ENCODE assay signal across 9 mouse cellular contexts in genomic region chr7:101378285-101378684, GRCm38 (mm10). TPM values are rescaled to one million over a fixed set of nuclear protein-coding genes. Genes with fewer than 3 reads are reported as not detected.
A peak's percentile ranks its signal among the peaks of the same experiment; 100 is the strongest.
DNase-seq lines count a peak whose midpoint lies in the region; ATAC-seq and TF ChIP-seq lines count a peak whose summit lies in the region.
"Had no signal": no experiment of that assay in that cellular context is flagged by ENCODE, and none has a peak within 500 bp of the region (broad histone marks: within the 10 kb centered on the region; RNA-seq: fewer than 3 reads in every experiment).

No protein-coding gene starts in this region.

- TF ChIP-seq EP300 in heart, adult 2 months (IDR thresholded peaks at IDR 0.05; ENCODE audit: insufficient read depth, low read depth, low read length) = no peak
- no peak for TF ChIP-seq EP300 in stomach, postnatal 0 days (optimal IDR thresholded peaks at IDR 0.05)

- no peaks in the 10 kb centered on the region for H3K79me2 ChIP-seq in heart, adult 2 months (replicated peaks; ENCODE audit: control insufficient read depth, insufficient read depth, low read length)

- peaks cover 7% of the 10 kb centered on the region for H3K4me1 ChIP-seq in heart, adult 2 months (ENCODE audit: control insufficient read depth, insufficient read depth, low read length)
- peaks cover 26% of the 10 kb centered on the region for H3K4me1 ChIP-seq in midbrain, embryonic 10.5 days
- no peaks in the 10 kb centered on the region for H3K4me1 ChIP-seq in midbrain, embryonic 14.5 days (ENCODE audit: control insufficient read depth, insufficient read depth, low read length)
- H3K4me1 ChIP-seq in limb, embryonic 13.5 days = peaks cover 20% of the 10 kb centered on the region
- H3K4me1 ChIP-seq in stomach, postnatal 0 days (replicated peaks; ENCODE audit: control insufficient read depth, insufficient read depth) = no peaks in the 10 kb centered on the region

- no peak for ATAC-seq in midbrain, embryonic 14.5 days (ENCODE audit: low FRiP score, low TSS enrichment)
- ATAC-seq in limb, embryonic 13.5 days (ENCODE audit: low FRiP score, low read depth) = no peak
- peak; percentile 11; the same call in 1 of the 2 replicates for ATAC-seq in stomach, postnatal 0 days (ENCODE audit: low FRiP score, low TSS enrichment)

- peak overlapping the region; percentile 33 for H3K9ac ChIP-seq in heart, adult 2 months (ENCODE audit: low read depth, low read length)
- no peak overlapping the region for H3K9ac ChIP-seq in midbrain, embryonic 14.5 days (replicated peaks; ENCODE audit: low read length)
- peak overlapping the region; percentile 39; the same call in 1 of the 2 replicates for H3K9ac ChIP-seq in limb, embryonic 13.5 days
- peak overlapping the region; percentile 74 for H3K9ac ChIP-seq in stomach, postnatal 0 days (ENCODE audit: low read length)
- H3K9ac ChIP-seq: midbrain, embryonic 12.5 days had no signal

- TF ChIP-seq CTCF in heart, adult 2 months (IDR thresholded peaks at IDR 0.05) = no peak
- no peak for TF ChIP-seq CTCF in stomach, postnatal 0 days (IDR thresholded peaks at IDR 0.05; ENCODE audit: low read depth)

- H3K4me2 ChIP-seq in midbrain, embryonic 14.5 days (ENCODE audit: low read length) = no peak overlapping the region; the same call in 1 of the 2 replicates
- peak overlapping the region; percentile 48 for H3K4me2 ChIP-seq in limb, embryonic 13.5 days (replicated peaks)
- peak overlapping the region; percentile 71 for H3K4me2 ChIP-seq in stomach, postnatal 0 days (replicated peaks; ENCODE audit: low read depth)

- WGBS in heart, adult 2 months = 40% methylated on average over 3 of the region's 3 CpGs
- 56% methylated on average over 3 of the region's 3 CpGs for WGBS in midbrain, embryonic 10.5 days
- 53% methylated on average over 3 of the region's 3 CpGs for WGBS in midbrain, embryonic 14.5 days
- WGBS in limb, embryonic 13.5 days = 52% methylated on average over 3 of the region's 3 CpGs
- WGBS in stomach, postnatal 0 days = 29% methylated on average over 3 of the region's 3 CpGs

- DNase-seq in heart, adult 2 months = no peak
- no peak for DNase-seq in heart, postnatal 4 days
- DNase-seq in midbrain, embryonic 10.5 days (ENCODE audit: low spot score) = no peak
- no peak for DNase-seq in midbrain, embryonic 14.5 days
- DNase-seq in stomach, postnatal 0 days (ENCODE audit: low spot score) = peak; percentile 39
- DNase-seq in T-cell, adult 2 months (ENCODE audit: low spot score) = no peak
- no peak for DNase-seq in ovary, postnatal 36 days (ENCODE audit: low spot score)

- H3K36me3 ChIP-seq in heart, adult 2 months (ENCODE audit: control insufficient read depth, insufficient read depth, low read length) = no peaks in the 10 kb centered on the region
- no peaks in the 10 kb centered on the region for H3K36me3 ChIP-seq in midbrain, embryonic 10.5 days
- H3K36me3 ChIP-seq in midbrain, embryonic 14.5 days (ENCODE audit: control insufficient read depth, insufficient read depth, low read length) = no peaks in the 10 kb centered on the region
- no peaks in the 10 kb centered on the region for H3K36me3 ChIP-seq in limb, embryonic 13.5 days
- H3K36me3 ChIP-seq in stomach, postnatal 0 days (ENCODE audit: control insufficient read depth, insufficient read depth, low read length) = no peaks in the 10 kb centered on the region
- H3K36me3 ChIP-seq: midbrain, embryonic 12.5 days had no signal

- H3K4me3 ChIP-seq in heart, adult 2 months = peak overlapping the region; percentile 48
- H3K4me3 ChIP-seq in midbrain, embryonic 10.5 days = no peak overlapping the region
- H3K4me3 ChIP-seq in midbrain, embryonic 14.5 days (replicated peaks; ENCODE audit: low read depth, low read length) = no peak overlapping the region
- no peak overlapping the region; the same call in 1 of the 2 replicates for H3K4me3 ChIP-seq in limb, embryonic 13.5 days
- H3K4me3 ChIP-seq in stomach, postnatal 0 days (ENCODE audit: low read depth, low read length) = peak overlapping the region; percentile 40
- H3K4me3 ChIP-seq: midbrain, embryonic 12.5 days had no signal

- H3K9me3 ChIP-seq in midbrain, embryonic 10.5 days (replicated peaks) = no peaks in the 10 kb centered on the region
- no peaks in the 10 kb centered on the region for H3K9me3 ChIP-seq in midbrain, embryonic 14.5 days (ENCODE audit: control insufficient read depth, low read length)
- no peaks in the 10 kb centered on the region for H3K9me3 ChIP-seq in limb, embryonic 13.5 days
- no peaks in the 10 kb centered on the region for H3K9me3 ChIP-seq in stomach, postnatal 0 days (ENCODE audit: control insufficient read depth, low read length)
- H3K9me3 ChIP-seq: midbrain, embryonic 12.5 days had no signal

- no peaks in the 10 kb centered on the region for H3K27me3 ChIP-seq in heart, adult 2 months (ENCODE audit: control insufficient read depth, insufficient read depth, low read length)
- no peaks in the 10 kb centered on the region for H3K27me3 ChIP-seq in midbrain, embryonic 10.5 days (ENCODE audit: low read depth, poor library complexity, severe bottlenecking)
- H3K27me3 ChIP-seq in midbrain, embryonic 14.5 days (ENCODE audit: control insufficient read depth, insufficient read depth, low read length) = no peaks in the 10 kb centered on the region
- no peaks in the 10 kb centered on the region for H3K27me3 ChIP-seq in limb, embryonic 13.5 days
- H3K27me3 ChIP-seq in stomach, postnatal 0 days (ENCODE audit: control insufficient read depth, insufficient read depth, low read length) = no peaks in the 10 kb centered on the region
- H3K27me3 ChIP-seq: midbrain, embryonic 12.5 days had no signal

- intact Hi-C loops in heart, adult 2 months (cut with DNase I) = no loop called here

- peak overlapping the region; percentile 77 for H3K27ac ChIP-seq in heart, adult 2 months
- peak overlapping the region; percentile 46; the same call in 1 of the 2 replicates for H3K27ac ChIP-seq in midbrain, embryonic 10.5 days (replicated peaks)
- no peak overlapping the region for H3K27ac ChIP-seq in midbrain, embryonic 14.5 days (replicated peaks; ENCODE audit: low read depth, low read length)
- no peak overlapping the region for H3K27ac ChIP-seq in limb, embryonic 13.5 days
- H3K27ac ChIP-seq in stomach, postnatal 0 days (replicated peaks) = peak overlapping the region; percentile 95
- H3K27ac ChIP-seq: midbrain, embryonic 12.5 days had no signal

- no peak for TF ChIP-seq POLR2A in heart, adult 2 months (IDR thresholded peaks at IDR 0.05; ENCODE audit: insufficient read depth, low read depth, low read length)

RNA-seq across cellular contexts. Expression of gene Arap1, which starts 30.4 kb away (rescaled TPM):
- total RNA-seq in heart, adult 2 months (2021) = 10 to 100 TPM; 30.1 to 32.6 TPM
- polyA plus RNA-seq in heart, adult 2 months (2012; rRNA removed) = 55.9 and 68.5 TPM in 2 replicates
- 10 to 100 TPM; 44.5 to 44.8 TPM for total RNA-seq in heart, postnatal 4 days (2021)
- polyA plus RNA-seq in midbrain, embryonic 10.5 days (2016; fragmentation: Nextera tagmentation; extraction: Ambion mirVana) = 13.6 and 16.3 TPM in 2 replicates
- 2.0 and 8.7 TPM in 2 replicates for polyA plus RNA-seq in midbrain, embryonic 14.5 days (2014; fragmentation: Nextera tagmentation; extraction: Ambion mirVana)
- polyA plus RNA-seq in limb, embryonic 13.5 days (2015; fragmentation: Nextera tagmentation; extraction: Ambion mirVana) = 41.5 and 45.6 TPM in 2 replicates
- 37.2 and 44.7 TPM in 2 replicates for polyA plus RNA-seq in stomach, postnatal 0 days (2015; fragmentation: Nextera tagmentation; extraction: Ambion mirVana)

RNA-seq across cellular contexts. Expression of gene Gm45837, which starts 32.4 kb away (rescaled TPM):
- not detected for total RNA-seq in heart, adult 2 months (2021)
- not detected in 2 replicates for polyA plus RNA-seq in heart, adult 2 months (2012; rRNA removed)
- 1 to 10 TPM in 1 of 2 experiments, not detected in 1; 7.4 TPM for total RNA-seq in heart, postnatal 4 days (2021)
- polyA plus RNA-seq in midbrain, embryonic 10.5 days (2016; fragmentation: Nextera tagmentation; extraction: Ambion mirVana) = 3.0 TPM in 1 of 2 replicates, not detected in the other
- not detected in 2 replicates for polyA plus RNA-seq in midbrain, embryonic 14.5 days (2014; fragmentation: Nextera tagmentation; extraction: Ambion mirVana)
- 3.2 and 8.0 TPM in 2 replicates for polyA plus RNA-seq in limb, embryonic 13.5 days (2015; fragmentation: Nextera tagmentation; extraction: Ambion mirVana)
- polyA plus RNA-seq in stomach, postnatal 0 days (2015; fragmentation: Nextera tagmentation; extraction: Ambion mirVana) = 0.24 TPM in 1 of 2 replicates, not detected in the other
- polyA plus RNA-seq: midbrain, embryonic 12.5 days had no signal

RNA-seq across cellular contexts. Expression of gene Pde2a, which starts 43.2 kb away (rescaled TPM):
- 10 to 100 TPM; 56.0 to 57.1 TPM for total RNA-seq in heart, adult 2 months (2021)
- 41.6 and 57.0 TPM in 2 replicates for polyA plus RNA-seq in heart, adult 2 months (2012; rRNA removed)
- 10 to 100 TPM; 42.4 to 42.8 TPM for total RNA-seq in heart, postnatal 4 days (2021)
- polyA plus RNA-seq in midbrain, embryonic 10.5 days (2016; fragmentation: Nextera tagmentation; extraction: Ambion mirVana) = 11.9 and 13.4 TPM in 2 replicates
- polyA plus RNA-seq in midbrain, embryonic 14.5 days (2014; fragmentation: Nextera tagmentation; extraction: Ambion mirVana) = 23.0 and 25.7 TPM in 2 replicates
- polyA plus RNA-seq in limb, embryonic 13.5 days (2015; fragmentation: Nextera tagmentation; extraction: Ambion mirVana) = 4.6 and 10.4 TPM in 2 replicates
- 9.2 and 9.5 TPM in 2 replicates for polyA plus RNA-seq in stomach, postnatal 0 days (2015; fragmentation: Nextera tagmentation; extraction: Ambion mirVana)

Comparison
In these comparisons a context has a peak if more than half of its experiments do, and no peak if none do; other contexts are left out.
1. H3K27ac ChIP-seq: peak in heart, adult 2 months (single experiment), midbrain, embryonic 10.5 days (single experiment) and stomach, postnatal 0 days (single experiment); none in midbrain, embryonic 14.5 days (single experiment) and limb, embryonic 13.5 days (single experiment).
2. H3K4me3 ChIP-seq: peak in heart, adult 2 months (single experiment) and stomach, postnatal 0 days (single experiment); none in midbrain, embryonic 10.5 days (single experiment), midbrain, embryonic 14.5 days (single experiment) and limb, embryonic 13.5 days (single experiment).